Mouse (Mus musculus): ENCODE data around the gene Trpt1.
A peak's percentile ranks its signal among the peaks of the same experiment; 100 is the strongest.

DNA sequence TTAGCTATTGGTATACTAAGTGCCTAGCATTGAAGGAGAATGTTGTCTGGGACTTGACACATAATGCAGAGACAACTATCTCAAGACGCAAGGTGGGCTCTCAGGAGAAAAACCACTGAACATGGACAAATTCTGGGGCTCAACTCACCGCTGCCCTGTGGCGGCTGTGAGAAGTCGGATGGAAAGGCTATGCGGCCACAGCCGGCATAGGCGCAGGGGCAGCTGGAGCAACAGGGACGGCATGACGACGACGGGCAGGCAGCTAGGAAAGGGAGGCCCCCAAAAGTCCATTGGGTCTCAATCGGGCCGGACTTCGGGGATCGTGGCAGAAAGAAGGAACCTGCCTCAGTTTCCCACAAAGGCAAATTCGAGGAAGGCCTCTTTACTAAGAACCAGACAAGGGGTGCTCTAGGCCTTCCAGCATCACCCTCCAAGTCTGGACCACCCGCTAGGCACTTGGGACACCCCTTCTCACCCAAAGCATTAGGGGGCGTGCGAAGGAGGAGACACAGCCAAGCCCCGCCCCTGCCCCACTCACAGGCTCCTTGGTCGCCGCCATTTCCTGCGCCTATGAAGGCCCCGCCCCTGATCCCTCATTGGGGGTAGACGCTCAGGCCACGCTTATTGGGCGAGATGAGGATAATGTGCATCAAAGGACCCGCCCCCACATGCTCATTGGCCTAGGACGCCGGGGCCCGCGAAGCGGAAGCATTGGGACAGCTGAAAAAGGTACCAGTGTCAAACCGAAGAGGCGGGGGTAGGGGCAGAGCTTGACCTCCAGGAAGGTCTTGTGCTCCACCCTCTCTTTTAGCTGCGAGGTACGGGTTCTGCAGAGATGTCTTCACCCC is 3.7 kb upstream of the Trpt1 start, which contains the start of gene Dnajc4:
- TF ChIP-seq POLR2A (IDR thresholded peaks at IDR 0.05; ENCODE audit: low read depth, low read length) (peak; percentile 19), CTCF (IDR thresholded peaks at IDR 0.05; ENCODE audit: extremely low read depth, insufficient read depth, insufficient read length, insufficient replicate concordance) (0 out of 2 replicates have a peak, but pooled peaks have one; percentile 7)

Measured in spleen, adult 2 months (tissue).